Mouse (Mus musculus) layer of hippocampus, postnatal 14 days (tissue): ENCODE results near the gene Ces1f. TPM values are rescaled to one million over a fixed set of nuclear protein-coding genes. Genes with fewer than 3 reads are reported as not detected.

Experiments
- DNase-seq, 2 experiments: peaks; one replicate each; pipeline ENCODE4 v3.0.0; 2021 to 2022; ENCODE audit warnings: low spot score in 2 of 2, mixed read lengths in 1 of 2
- total RNA-seq, 2 experiments: library from RNA; stranded (reverse); gene quantifications; 2 replicates each; pipeline ENCODE4 v1.2.3; 2021

Gene Ces1f
- total RNA-seq, 2 experiments from 2014 or later = not detected

GRCm38 (mm10) chr8:93211091-93211490 lies 68.5 kb downstream of the Ces1f start:
- no peak for DNase-seq

Other genes with a start within 250 kb of the Ces1f start
- not detected for gene Ces1a, start 231.6 kb downstream of the Ces1f start, total RNA-seq
- not detected for gene Ces1b, start 199.7 kb downstream of the Ces1f start, total RNA-seq
- not detected for gene Ces1c, start 148.5 kb downstream of the Ces1f start, total RNA-seq
- not detected for gene Ces1d, start 81.9 kb downstream of the Ces1f start, total RNA-seq
- not detected for gene Ces1e, start 50.1 kb downstream of the Ces1f start, total RNA-seq
- gene Ces1g, start 57.6 kb upstream of the Ces1f start, total RNA-seq = not detected
- not detected for gene Ces1h, start 100.0 kb upstream of the Ces1f start, total RNA-seq